Mouse (Mus musculus) layer of hippocampus, adult 18-20 months (tissue): Measurements from ENCODE around the gene Olfr1351. TPM values are rescaled to one million over a fixed set of nuclear protein-coding genes. Genes with fewer than 3 reads are reported as not detected.
"Not testable (repeated sequence)": the region's sequence is repeated elsewhere in the genome, so short reads cannot be mapped to it uniquely, and the experiment has no call there.

ENCODE experiments used
- DNase-seq, 2 experiments: peaks; one replicate each; pipeline ENCODE4 v3.0.0; 2022; ENCODE audit warnings: low spot score in 2 of 2
- long read RNA-seq: library from polyadenylated mRNA; stranded (forward); transcript quantifications from one replicate; pipeline ENCODE4 v2.0.0, GENCODE M21; 2021
- total RNA-seq, 2 experiments: library from RNA; stranded (reverse); gene quantifications; 2 replicates each; pipeline ENCODE4 v1.2.3; 2021

The Olfr1351 gene
- not detected for total RNA-seq
- long read RNA-seq = 0 reads

DNA sequence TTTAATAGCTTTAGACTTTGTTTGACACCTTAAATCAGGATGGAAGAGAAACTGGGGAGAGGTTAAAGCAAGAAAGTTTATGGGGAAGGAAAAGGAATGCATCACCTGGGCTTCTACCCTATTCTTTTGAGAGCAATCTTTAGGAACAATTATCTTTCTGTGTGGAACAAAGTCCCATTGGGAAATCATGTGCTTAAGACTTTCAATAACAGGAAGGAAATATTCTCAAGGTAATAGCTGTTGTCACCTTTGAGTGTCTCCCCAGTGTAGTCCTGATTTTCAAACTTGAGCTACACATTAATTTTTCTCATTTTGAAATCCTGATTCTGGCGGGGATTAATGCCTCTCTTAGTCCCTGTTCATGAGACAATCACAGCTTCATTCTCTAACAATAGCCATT, at the start of gene Olfr1351:
Olfr1351 (plus strand) TSS at position 301 of the 400 bp plus-strand sequence.
- no peak for DNase-seq

DNA sequence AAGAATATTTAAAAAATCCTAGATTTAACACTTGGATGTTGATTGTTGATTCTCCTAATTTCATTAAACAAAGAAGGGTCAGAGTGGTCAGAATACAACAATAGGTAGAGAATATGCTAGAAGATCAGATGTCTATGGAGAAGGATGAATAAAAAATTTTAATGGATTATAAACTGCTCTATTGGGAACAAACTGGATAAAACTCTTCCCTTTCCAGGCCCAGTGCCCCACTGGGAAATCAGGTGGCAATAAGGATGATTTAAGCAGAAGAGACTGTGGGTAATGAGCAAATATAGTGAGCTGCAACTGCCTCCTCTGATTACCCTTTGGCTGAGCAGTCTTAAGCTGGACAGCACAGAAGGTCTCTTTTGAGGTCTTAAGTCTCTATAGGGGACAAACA, 49.3 kb upstream of the Olfr1351 start, which contains the start of gene Olfr1353:
Olfr1353 (plus strand) TSS at position 301 of the 400 bp plus-strand sequence.
- DNase-seq = not testable (repeated sequence)

DNA sequence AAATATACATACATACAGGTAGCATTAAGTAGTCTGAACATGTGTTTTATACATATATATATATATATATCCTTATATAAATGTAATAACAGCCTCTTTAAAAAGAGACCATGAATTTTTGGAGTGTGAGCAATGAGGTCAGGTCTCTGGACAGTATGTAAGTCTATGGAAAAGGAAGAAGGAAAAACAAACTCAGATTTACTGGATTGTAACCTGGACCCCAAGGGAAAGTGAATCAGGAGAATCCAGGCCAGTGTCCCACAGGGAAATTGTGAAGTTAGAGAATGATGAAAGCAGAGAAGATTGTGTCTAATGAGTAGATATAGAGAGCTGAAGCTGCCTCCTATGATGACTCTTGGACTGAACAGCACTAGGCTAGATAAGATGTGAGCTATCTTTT, 31.5 kb upstream of the Olfr1351 start, which contains the start of gene Olfr1352:
Olfr1352 (plus strand) TSS at position 301 of the 400 bp plus-strand sequence.
- DNase-seq = no peak

DNA sequence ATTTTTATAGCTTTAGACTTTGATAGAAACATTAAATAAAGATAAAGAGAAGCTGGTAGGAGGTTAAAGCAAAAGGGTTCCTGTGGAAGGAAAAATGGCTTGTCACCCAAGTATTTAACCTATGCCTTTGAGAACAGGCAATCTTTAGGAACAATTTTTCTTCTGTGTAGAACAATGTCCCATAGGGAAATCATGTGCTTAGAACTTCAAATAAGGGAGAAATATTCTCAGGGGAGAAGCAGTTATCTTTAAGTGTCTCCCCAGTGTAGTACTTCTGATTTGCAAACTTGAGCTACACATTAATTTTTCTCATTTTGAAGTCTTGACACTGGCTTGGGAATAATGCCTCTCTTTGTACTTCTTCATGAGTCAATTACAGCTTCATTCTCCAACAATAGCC, 16.2 kb downstream of the Olfr1351 start, which contains the start of gene Olfr57:
Olfr57 (plus strand) TSS at position 301 of the 400 bp plus-strand sequence.
- DNase-seq = no peak

DNA sequence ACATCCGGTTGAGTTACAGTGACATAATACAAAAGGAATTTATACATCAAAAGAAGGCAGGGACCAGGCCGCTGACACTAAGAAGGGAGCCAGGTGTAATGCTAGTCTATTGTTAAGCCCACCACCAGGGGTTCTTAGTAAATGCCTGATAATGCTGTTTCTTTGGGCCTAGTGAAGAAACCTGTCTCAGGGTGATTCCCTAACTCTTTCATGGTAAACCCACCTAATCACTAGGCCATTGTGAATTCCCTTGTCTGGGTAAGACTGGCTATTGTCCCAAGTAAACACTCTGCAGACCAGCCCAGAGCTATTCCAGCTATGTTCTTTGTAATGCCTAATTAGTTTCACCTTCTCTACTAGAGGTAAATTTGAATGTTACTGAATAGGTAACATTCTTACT, 30.2 kb downstream of the Olfr1351 start:
- DNase-seq = not testable (repeated sequence)

DNA sequence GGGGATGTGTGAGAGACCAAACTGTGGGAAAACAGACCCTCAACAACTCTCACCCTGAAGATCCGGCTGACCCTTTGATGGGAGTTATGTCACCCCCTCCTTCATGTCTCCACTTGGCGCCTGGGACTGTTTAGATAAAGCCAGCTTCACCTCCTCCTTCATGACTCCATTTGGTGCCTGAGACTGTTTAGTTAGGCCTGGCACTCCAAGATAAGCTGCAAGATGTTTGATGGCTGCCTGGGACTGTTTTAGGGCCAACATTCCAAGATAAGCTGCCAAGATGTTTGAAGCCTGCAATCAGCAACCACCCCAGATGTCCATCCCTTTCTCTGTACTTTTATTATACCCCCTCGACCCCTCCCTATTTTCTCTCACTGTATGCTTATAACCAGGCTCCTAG, 45.1 kb downstream of the Olfr1351 start:
- not testable (repeated sequence) for DNase-seq

Other genes starting within 250 kb of the Olfr1351 start
- gene Slc1a6, start 232.0 kb upstream of the Olfr1351 start, total RNA-seq = 10 to 100 TPM; 11.0 to 13.7 TPM
- gene Olfr1356, start 160.3 kb upstream of the Olfr1351 start, total RNA-seq = not detected
- not detected for gene Olfr1355, start 136.9 kb upstream of the Olfr1351 start, total RNA-seq
- gene Olfr1354, start 99.3 kb upstream of the Olfr1351 start, total RNA-seq = not detected
- not detected for gene Olfr8, start 61.8 kb upstream of the Olfr1351 start, total RNA-seq
- gene Olfr1353, start 49.2 kb upstream of the Olfr1351 start, total RNA-seq = not detected
- gene Olfr1352, start 31.4 kb upstream of the Olfr1351 start, total RNA-seq = not detected
- not detected for gene Olfr57, start 16.3 kb downstream of the Olfr1351 start, total RNA-seq
- 10 to 100 TPM; 19.3 to 20.0 TPM for gene 2610008E11Rik, start 85.1 kb downstream of the Olfr1351 start, total RNA-seq
- not detected for gene Vmn2r80, start 136.3 kb downstream of the Olfr1351 start, total RNA-seq
- not detected for gene Vmn2r81, start 235.2 kb downstream of the Olfr1351 start, total RNA-seq